Comparison of ENCODE assay signal across 18 mouse cellular contexts in genomic region chr15:62784456-62785139, GRCm38 (mm10).
A peak's percentile ranks its signal among the peaks of the same experiment; 100 is the strongest.
DNase-seq lines count a peak whose midpoint lies in the region; ATAC-seq lines count a peak whose summit lies in the region.
"Had no signal": no experiment of that assay in that cellular context is flagged by ENCODE, and none has a peak within 500 bp of the region (broad histone marks: within the 10 kb centered on the region; RNA-seq: fewer than 3 reads in every experiment).

No protein-coding gene starts in this region.

- no peaks in the 10 kb centered on the region for H3K4me1 ChIP-seq in forebrain, embryonic 14.5 days (ENCODE audit: control insufficient read depth, insufficient read depth, low read length)
- no peaks in the 10 kb centered on the region for H3K4me1 ChIP-seq in forebrain, embryonic 10.5 days
- H3K4me1 ChIP-seq in forebrain, embryonic 16.5 days (replicated peaks; ENCODE audit: control insufficient read depth, insufficient read depth, low read length) = no peaks in the 10 kb centered on the region
- no peaks in the 10 kb centered on the region for H3K4me1 ChIP-seq in forebrain, embryonic 12.5 days
- H3K4me1 ChIP-seq: embryonic facial prominence, embryonic 10.5 days; embryonic facial prominence, embryonic 12.5 days had no signal

- no peak overlapping the region for H3K4me3 ChIP-seq in forebrain, embryonic 14.5 days (ENCODE audit: low read depth, low read length)
- H3K4me3 ChIP-seq in forebrain, embryonic 10.5 days = no peak overlapping the region
- H3K4me3 ChIP-seq in forebrain, embryonic 16.5 days (replicated peaks; ENCODE audit: low read length) = no peak overlapping the region
- H3K4me3 ChIP-seq in forebrain, embryonic 12.5 days (replicated peaks) = no peak overlapping the region
- H3K4me3 ChIP-seq: embryonic facial prominence, embryonic 10.5 days; embryonic facial prominence, embryonic 12.5 days had no signal

- H3K27ac ChIP-seq in forebrain, embryonic 14.5 days (ENCODE audit: low read depth, low read length) = no peak overlapping the region
- no peak overlapping the region for H3K27ac ChIP-seq in forebrain, embryonic 10.5 days
- H3K27ac ChIP-seq in forebrain, embryonic 16.5 days (ENCODE audit: low read length) = no peak overlapping the region
- H3K27ac ChIP-seq in forebrain, embryonic 12.5 days = no peak overlapping the region
- H3K27ac ChIP-seq: embryonic facial prominence, embryonic 10.5 days; embryonic facial prominence, embryonic 12.5 days had no signal

- DNase-seq in forebrain, embryonic 14.5 days (ENCODE audit: low spot score) = peak; percentile 71
- DNase-seq in forebrain, embryonic 10.5 days (ENCODE audit: extremely low spot score, low spot score) = no peak
- peak; percentile 21 for DNase-seq in adipocyte (ENCODE audit: low spot score)
- no peak for DNase-seq in layer of hippocampus, adult 9-10 months (ENCODE audit: low spot score)
- no peak for DNase-seq in yolk sac, embryonic 10.5 days (ENCODE audit: low spot score)
- DNase-seq: adrenal gland, adult 2 months; adrenal gland, postnatal 10 days; adrenal gland, postnatal 25 days; cerebellum, adult 11-12 months; cerebellum, adult 2 months; cerebellum, adult 9-10 months; cerebellum, postnatal 25 days had no signal

- no peaks in the 10 kb centered on the region for H3K27me3 ChIP-seq in forebrain, embryonic 14.5 days (replicated peaks; ENCODE audit: control insufficient read depth, insufficient read depth, low read length)
- no peaks in the 10 kb centered on the region for H3K27me3 ChIP-seq in forebrain, embryonic 10.5 days (ENCODE audit: poor library complexity, severe bottlenecking)
- H3K27me3 ChIP-seq in forebrain, embryonic 16.5 days (replicated peaks; ENCODE audit: control insufficient read depth, insufficient read depth, low read length) = no peaks in the 10 kb centered on the region
- no peaks in the 10 kb centered on the region for H3K27me3 ChIP-seq in forebrain, embryonic 12.5 days
- H3K27me3 ChIP-seq: embryonic facial prominence, embryonic 12.5 days; Patski had no signal

- H3K36me3 ChIP-seq in forebrain, embryonic 14.5 days (ENCODE audit: control insufficient read depth, insufficient read depth, low read length) = no peaks in the 10 kb centered on the region
- H3K36me3 ChIP-seq in forebrain, embryonic 10.5 days (replicated peaks) = no peaks in the 10 kb centered on the region
- no peaks in the 10 kb centered on the region for H3K36me3 ChIP-seq in forebrain, embryonic 16.5 days (ENCODE audit: control insufficient read depth, insufficient read depth)
- no peaks in the 10 kb centered on the region for H3K36me3 ChIP-seq in forebrain, embryonic 12.5 days (replicated peaks)
- H3K36me3 ChIP-seq: embryonic facial prominence, embryonic 10.5 days; embryonic facial prominence, embryonic 12.5 days had no signal

- H3K4me2 ChIP-seq in forebrain, embryonic 14.5 days (ENCODE audit: low read length) = no peak overlapping the region
- no peak overlapping the region for H3K4me2 ChIP-seq in forebrain, embryonic 16.5 days (ENCODE audit: low read length)
- no peak overlapping the region for H3K4me2 ChIP-seq in forebrain, embryonic 12.5 days
- H3K4me2 ChIP-seq: embryonic facial prominence, embryonic 12.5 days had no signal

- no peaks in the 10 kb centered on the region for H3K9me3 ChIP-seq in forebrain, embryonic 14.5 days (replicated peaks; ENCODE audit: control insufficient read depth, low read length)
- H3K9me3 ChIP-seq in forebrain, embryonic 10.5 days = no peaks in the 10 kb centered on the region
- no peaks in the 10 kb centered on the region for H3K9me3 ChIP-seq in forebrain, embryonic 16.5 days (ENCODE audit: control insufficient read depth, low read length)
- H3K9me3 ChIP-seq in forebrain, embryonic 12.5 days = no peaks in the 10 kb centered on the region
- H3K9me3 ChIP-seq: embryonic facial prominence, embryonic 10.5 days; embryonic facial prominence, embryonic 12.5 days had no signal

- 30% methylated on average over 1 of the region's 1 CpGs for WGBS in forebrain, embryonic 14.5 days
- WGBS in forebrain, embryonic 10.5 days = 88% methylated on average over 1 of the region's 1 CpGs
- 14% methylated on average over 1 of the region's 1 CpGs for WGBS in forebrain, embryonic 16.5 days
- 79% methylated on average over 1 of the region's 1 CpGs for WGBS in forebrain, embryonic 12.5 days

- peak; percentile 76; the same call in 1 of the 2 replicates for ATAC-seq in forebrain, embryonic 14.5 days
- ATAC-seq in forebrain, embryonic 16.5 days = peak; percentile 79
- no peak for ATAC-seq in forebrain, embryonic 12.5 days (ENCODE audit: low FRiP score)
- ATAC-seq: activated CD4-positive, CD25-positive, alpha-beta regulatory T cell, adult 4 months; Patski had no signal

- H3K9ac ChIP-seq in forebrain, embryonic 14.5 days (ENCODE audit: low read length) = no peak overlapping the region
- H3K9ac ChIP-seq in forebrain, embryonic 16.5 days (replicated peaks; ENCODE audit: low read depth, low read length) = no peak overlapping the region
- H3K9ac ChIP-seq in forebrain, embryonic 12.5 days = no peak overlapping the region
- H3K9ac ChIP-seq: embryonic facial prominence, embryonic 12.5 days had no signal

Comparison
In these comparisons a context has a peak if more than half of its experiments do, and no peak if none do; other contexts are left out.
1. DNase-seq: peak in forebrain, embryonic 14.5 days (single experiment) and adipocyte (single experiment); none in forebrain, embryonic 10.5 days (single experiment), layer of hippocampus, adult 9-10 months (single experiment) and yolk sac, embryonic 10.5 days (single experiment).